Mouse (Mus musculus) forebrain, postnatal 0 days (tissue): Measurements from ENCODE around the gene Mrpl35. TPM values are rescaled to one million over a fixed set of nuclear protein-coding genes. Genes with fewer than 3 reads are reported as not detected.

Source experiments
- ATAC-seq: fragments of 200-750 bp; cut with Nextera tagmentation; 2 replicates; pipeline ENCODE4 v1.8.0; 2017; ENCODE audit warnings: mild to moderate bottlenecking, moderate library complexity
- DNase-seq: peaks from one replicate; pipeline ENCODE4 v3.0.0-alpha.2; 2015
- H3K27ac ChIP-seq: fragments of 300-500 bp; sonication (generic); 2 replicates; pipeline ENCODE4 v1.5.1; 2014; ENCODE audit warnings: low read depth, mild to moderate bottlenecking, antibody characterized with exemption, low read length, moderate library complexity, mixed read lengths
- H3K27me3 ChIP-seq: fragments of 300-500 bp; sonication (generic); 2 replicates; pipeline ENCODE4 v1.6.1; 2014; ENCODE audit warnings: mild to moderate bottlenecking, low read length, mixed read lengths; ENCODE audit not compliant: insufficient read depth
- H3K36me3 ChIP-seq: fragments of 300-500 bp; sonication (generic); 2 replicates; pipeline ENCODE4 v1.6.1; 2014; ENCODE audit warnings: mild to moderate bottlenecking, moderate library complexity; ENCODE audit not compliant: insufficient read depth
- H3K4me1 ChIP-seq: fragments of 300-500 bp; sonication (generic); 2 replicates; pipeline ENCODE4 v1.6.1; 2014; ENCODE audit warnings: antibody characterized with exemption; ENCODE audit not compliant: insufficient read depth
- H3K4me2 ChIP-seq: fragments of 300-500 bp; sonication (generic); 2 replicates; pipeline ENCODE4 v1.6.1; 2014; ENCODE audit warnings: low read depth, mild to moderate bottlenecking, moderate library complexity
- H3K4me3 ChIP-seq: fragments of 300-500 bp; sonication (generic); 2 replicates; pipeline ENCODE4 v1.5.1; 2014; ENCODE audit warnings: low read depth, low read length, mixed read lengths
- H3K9ac ChIP-seq: fragments of 300-500 bp; sonication (generic); 2 replicates; pipeline ENCODE4 v1.6.1; 2014; ENCODE audit warnings: mild to moderate bottlenecking
- H3K9me3 ChIP-seq: fragments of 300-500 bp; sonication (generic); 2 replicates; pipeline ENCODE4 v1.6.1; 2016; ENCODE audit warnings: low read length
- CTCF ChIP-seq: sonication (generic); IDR thresholded peaks from 2 replicates; pipeline ENCODE4 v1.5.1; 2016; ENCODE audit warnings: antibody characterized with exemption, control low read depth, low read depth
- WGBS: fragments of 180-500 bp; shearing (Covaris S2); extraction: QIAGEN DNeasy Blood & Tissue Kit; methylation state at CpG from one replicate; pipeline ENCODE4 v1.1.7; 2014; 5-methylcytosine and 5-hydroxymethylcytosine counted together
- polyA plus RNA-seq: library from polyadenylated mRNA; unstranded; fragments of >200 nt; fragmentation: Nextera tagmentation; extraction: Ambion mirVana; gene quantifications from 2 replicates; pipeline ENCODE4 v1.2.1, GENCODE M21; 2015
- total RNA-seq: library from RNA; depleted of rRNA; stranded (reverse); fragments of >200 nt; gene quantifications from 2 replicates; pipeline ENCODE4 v1.2.3, GENCODE M21; 2014

Gene Mrpl35
- total and polyA plus RNA-seq, 2 experiments from 2014 or later, result 9.4 to 55.7 TPM

DNA sequence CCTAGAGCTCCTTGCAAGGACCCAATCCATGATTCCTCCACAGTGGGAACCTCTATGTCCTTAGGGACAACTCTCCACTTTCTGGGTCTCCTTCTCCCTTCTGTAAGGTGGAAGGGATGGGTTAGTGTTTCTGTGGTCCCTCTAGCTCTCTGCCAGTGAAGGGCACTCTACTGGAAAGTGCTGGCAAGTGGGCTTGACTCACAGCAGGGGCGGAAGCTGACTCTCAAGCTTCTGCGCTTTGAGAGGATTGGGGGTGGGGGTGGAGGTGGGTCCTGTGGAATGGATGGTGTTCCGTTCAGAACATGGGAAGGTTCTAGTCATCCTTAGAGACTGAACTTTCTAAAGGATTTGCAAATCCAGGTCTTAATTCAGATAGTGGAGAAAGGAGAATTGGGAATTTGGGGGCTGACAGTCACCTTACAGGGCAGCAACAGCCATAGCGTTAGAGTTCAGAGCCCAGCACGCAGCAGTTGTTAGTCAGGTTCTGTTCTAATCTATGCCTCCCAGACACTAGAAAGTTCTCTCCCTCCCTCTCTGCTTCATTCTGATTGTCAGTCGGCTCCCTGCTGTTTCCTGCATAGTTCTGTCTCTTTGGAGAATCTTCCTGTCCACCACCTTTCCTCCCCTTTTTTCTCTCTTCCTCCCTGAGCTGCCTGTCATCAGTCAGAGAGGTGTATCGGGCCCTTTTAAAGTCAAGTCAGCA lies 25.6 kb downstream of the Mrpl35 start:
- Histone ChIP-seq H3K27ac (no peak overlapping the region), H3K36me3 (peaks cover 31% of the 10 kb centered on the region), H3K4me1 (no peaks in the 10 kb centered on the region), H3K9ac (no peak overlapping the region), H3K4me2 (no peak overlapping the region), H3K27me3 (no peaks in the 10 kb centered on the region), H3K9me3 (no peaks in the 10 kb centered on the region), H3K4me3 (no peak overlapping the region)
- WGBS, result 68% methylated on average over 7 of the region's 7 CpGs
- no peak for TF ChIP-seq CTCF
- ATAC-seq, result no peak
- DNase-seq, result no peak

DNA sequence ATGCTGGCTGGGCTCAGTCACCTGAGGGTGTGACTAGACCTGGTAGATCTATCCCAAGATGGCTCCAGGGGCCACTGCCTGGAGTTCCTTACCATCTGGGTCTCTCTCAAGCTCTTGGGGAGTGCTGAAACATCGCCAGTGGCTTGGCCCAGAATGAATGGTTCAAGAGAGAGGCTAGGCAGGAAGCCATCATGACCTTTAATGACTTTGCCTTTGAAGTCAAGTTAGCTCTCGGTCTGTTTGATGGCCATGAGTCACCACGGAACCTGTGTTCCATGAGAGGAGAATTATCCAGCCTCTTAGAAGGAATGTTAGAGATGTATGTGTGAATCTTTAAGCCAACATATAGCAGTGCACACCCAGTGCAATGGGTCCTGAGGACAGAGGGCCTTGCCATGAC lies 27.4 kb downstream of the Mrpl35 start:
- H3K9me3 ChIP-seq, result no peaks in the 10 kb centered on the region
- no peak for ATAC-seq
- TF ChIP-seq CTCF, result no peak
- H3K4me2 ChIP-seq, result no peak overlapping the region
- no peak overlapping the region for H3K9ac ChIP-seq
- no peaks in the 10 kb centered on the region for H3K4me1 ChIP-seq
- H3K27me3 ChIP-seq, result no peaks in the 10 kb centered on the region
- H3K4me3 ChIP-seq, result no peak overlapping the region
- H3K36me3 ChIP-seq, result peaks cover 38% of the 10 kb centered on the region
- WGBS, result 80% methylated on average over 3 of the region's 3 CpGs
- no peak overlapping the region for H3K27ac ChIP-seq
- DNase-seq, result no peak

DNA sequence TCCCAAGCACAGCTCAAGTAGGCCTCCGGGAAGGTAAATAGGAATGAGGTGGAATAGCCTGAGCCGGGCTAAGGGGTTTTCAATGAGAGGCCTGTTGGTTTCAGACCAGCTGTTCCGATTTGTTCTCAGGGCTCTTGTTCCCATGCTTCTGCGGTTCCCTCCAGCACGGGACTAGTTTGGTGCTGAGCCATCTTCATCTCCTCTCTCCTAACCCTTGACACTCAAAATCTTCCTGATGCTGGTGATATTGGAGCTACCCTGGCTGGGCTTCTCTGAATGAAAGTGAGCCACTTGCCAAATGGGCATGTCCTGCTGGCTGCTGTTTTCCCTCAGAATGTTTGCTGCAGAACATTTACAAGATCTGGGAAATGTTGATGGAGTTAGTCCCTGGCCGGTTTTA lies 35.0 kb downstream of the Mrpl35 start:
- no peak for DNase-seq
- H3K9ac ChIP-seq, result no peak overlapping the region
- no peak overlapping the region for H3K27ac ChIP-seq
- no peaks in the 10 kb centered on the region for H3K9me3 ChIP-seq
- H3K4me1 ChIP-seq, result no peaks in the 10 kb centered on the region
- no peak overlapping the region for H3K4me2 ChIP-seq
- no peak for ATAC-seq
- WGBS, result 85% methylated on average over 6 of the region's 6 CpGs
- no peak overlapping the region for H3K4me3 ChIP-seq
- H3K27me3 ChIP-seq, result no peaks in the 10 kb centered on the region
- no peak for TF ChIP-seq CTCF
- peaks cover 32% of the 10 kb centered on the region for H3K36me3 ChIP-seq

DNA sequence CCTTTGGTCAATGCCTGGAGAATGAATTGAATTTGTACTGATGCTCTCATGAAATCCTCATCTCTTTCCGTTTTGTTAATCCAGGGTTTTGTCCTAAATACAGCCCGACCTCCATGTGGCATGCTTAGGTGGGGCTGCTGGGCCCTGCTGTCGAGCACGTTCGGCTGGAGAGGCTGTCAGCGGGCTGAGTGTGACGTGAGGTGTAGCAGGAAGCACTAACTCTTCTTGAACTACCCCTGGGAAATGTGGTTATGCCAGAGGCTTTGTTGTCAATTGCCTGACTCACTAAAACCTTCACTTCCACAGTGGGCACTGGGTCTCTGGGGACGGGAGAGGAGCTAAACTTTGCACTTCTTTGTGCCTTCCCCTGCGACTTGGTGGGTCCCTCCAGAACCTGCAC lies 38.4 kb downstream of the Mrpl35 start:
- no peak overlapping the region for H3K27ac ChIP-seq
- H3K4me2 ChIP-seq, result no peak overlapping the region
- H3K27me3 ChIP-seq, result no peaks in the 10 kb centered on the region
- ATAC-seq (no peak), DNase-seq (no peak)
- H3K4me3 ChIP-seq, result no peak overlapping the region
- H3K4me1 ChIP-seq, result no peaks in the 10 kb centered on the region
- peaks cover 23% of the 10 kb centered on the region for H3K36me3 ChIP-seq
- H3K9me3 ChIP-seq, result no peaks in the 10 kb centered on the region
- H3K9ac ChIP-seq, result no peak overlapping the region
- no peak for TF ChIP-seq CTCF
- WGBS, result 85% methylated on average over 9 of the region's 9 CpGs

- Histone ChIP-seq H3K27me3 (no peaks in the 10 kb centered on the region), H3K4me1 (no peaks in the 10 kb centered on the region), H3K27ac (no peak overlapping the region), H3K36me3 (peaks cover 46% of the 10 kb centered on the region), H3K4me2 (no peak overlapping the region), H3K9me3 (no peaks in the 10 kb centered on the region), H3K4me3 (no peak overlapping the region), H3K9ac (no peak overlapping the region)
- DNase-seq (no peak), ATAC-seq (no peak)
- 89% methylated on average over 5 of the region's 5 CpGs for WGBS
- TF ChIP-seq CTCF, result no peak
Observed at GRCm38 (mm10) chr6:71783165-71783564, 43.6 kb downstream of the Mrpl35 start.

DNA sequence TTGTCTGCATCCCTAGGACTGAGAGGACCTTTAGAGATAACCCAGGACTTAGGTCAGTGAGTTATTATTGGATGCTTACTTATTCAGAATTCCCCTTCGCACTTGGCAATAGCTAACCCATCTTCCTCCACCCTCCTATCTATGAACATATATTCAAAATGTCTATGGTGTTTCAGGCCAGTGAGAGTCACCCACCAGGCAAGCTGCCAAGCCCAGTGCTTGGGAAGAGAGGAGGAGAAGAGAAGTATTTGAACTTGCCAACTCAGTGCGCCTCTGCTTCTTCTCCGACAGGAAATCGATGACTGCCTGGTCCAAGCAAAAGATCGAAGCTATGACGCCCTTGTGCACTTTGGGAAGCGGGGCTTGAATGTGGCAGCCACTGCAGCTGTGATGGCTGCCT lies 46.3 kb downstream of the Mrpl35 start:
- Histone ChIP-seq H3K9me3 (no peaks in the 10 kb centered on the region), H3K36me3 (peaks cover 53% of the 10 kb centered on the region), H3K4me1 (no peaks in the 10 kb centered on the region), H3K9ac (no peak overlapping the region), H3K4me2 (no peak overlapping the region), H3K27ac (no peak overlapping the region), H3K4me3 (no peak overlapping the region), H3K27me3 (no peaks in the 10 kb centered on the region)
- ATAC-seq, result no peak
- DNase-seq, result no peak
- TF ChIP-seq CTCF, result no peak
- WGBS, result 86% methylated on average over 7 of the region's 7 CpGs

DNA sequence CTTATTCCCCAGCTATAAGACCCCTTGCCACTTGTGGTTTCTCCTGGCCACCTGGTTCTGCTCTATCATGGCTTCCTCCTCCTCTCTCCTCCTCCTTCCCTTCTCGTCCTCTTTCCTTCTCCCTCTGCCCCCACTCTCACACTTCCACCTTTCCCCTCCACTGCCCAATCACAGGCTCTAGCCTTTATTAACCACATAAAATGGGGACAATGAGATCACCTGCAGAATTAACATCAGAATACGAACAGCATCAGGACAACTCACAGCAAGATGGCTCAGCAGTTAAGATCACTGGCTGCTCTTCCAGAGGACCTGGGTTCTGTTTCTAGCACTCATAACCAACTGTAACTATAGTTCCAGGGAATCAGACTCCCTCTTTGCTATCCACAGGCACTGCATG lies 46.9 kb downstream of the Mrpl35 start:
- Histone ChIP-seq H3K27me3 (no peaks in the 10 kb centered on the region), H3K36me3 (peaks cover 53% of the 10 kb centered on the region), H3K9ac (no peak overlapping the region), H3K4me1 (no peaks in the 10 kb centered on the region), H3K27ac (no peak overlapping the region), H3K4me3 (no peak overlapping the region), H3K9me3 (no peaks in the 10 kb centered on the region), H3K4me2 (no peak overlapping the region)
- TF ChIP-seq CTCF, result no peak
- 65% methylated on average over 2 of the region's 2 CpGs for WGBS
- ATAC-seq (no peak), DNase-seq (no peak)
